Mouse (Mus musculus) MEL (cell line): ENCODE results near the gene Cpped1.

Experiments
- CTCF ChIP-seq, 3 experiments: IDR thresholded peaks in 2 of 3; conservative IDR thresholded peaks in 1 of 3; 2 replicates each; pipeline ENCODE4 v1.5.1; 2011 to 2012; ENCODE audit warnings: low read length in 3 of 3, low read depth in 2 of 3, mild to moderate bottlenecking in 2 of 3, improper control_type of control experiment in 1 of 3, inconsistent platforms in 1 of 3, mixed read lengths in 1 of 3, moderate library complexity in 1 of 3; ENCODE audit not compliant: control insufficient read depth in 1 of 3, insufficient read depth in 1 of 3, poor library complexity in 1 of 3, severe bottlenecking in 1 of 3
- E2F4 ChIP-seq: IDR thresholded peaks from 2 replicates; pipeline ENCODE4 v1.6.1; 2011; ENCODE audit warnings: low read depth, low read length, improper control_type of control experiment, borderline replicate concordance
- KAT2A ChIP-seq: conservative IDR thresholded peaks from 2 replicates; pipeline ENCODE4 v1.6.1; 2012; ENCODE audit warnings: low read depth, low read length, improper control_type of control experiment, inconsistent platforms
- MAFK ChIP-seq: IDR thresholded peaks from 2 replicates; pipeline ENCODE4 v1.6.1; 2011; ENCODE audit warnings: low read depth, mild to moderate bottlenecking, low read length, improper control_type of control experiment, borderline replicate concordance
- MAZ ChIP-seq: IDR thresholded peaks from 2 replicates; pipeline ENCODE4 v1.6.1; 2012; ENCODE audit warnings: low read depth, mild to moderate bottlenecking, inconsistent platforms, low read length, improper control_type of control experiment
- POLR2A ChIP-seq, 2 experiments: IDR thresholded peaks; 2 replicates each; pipeline ENCODE4 v1.6.1; 2011 to 2012; ENCODE audit warnings: low read length in 2 of 2, mild to moderate bottlenecking in 2 of 2, control low read depth in 1 of 2, improper control_type of control experiment in 1 of 2, low read depth in 1 of 2, moderate library complexity in 1 of 2; ENCODE audit not compliant: control insufficient read depth in 1 of 2, insufficient read depth in 1 of 2, poor library complexity in 1 of 2
- TCF12 ChIP-seq: IDR thresholded peaks from 2 replicates; pipeline ENCODE4 v1.6.1; 2014; ENCODE audit warnings: low read depth, mild to moderate bottlenecking, inconsistent platforms, low read length, improper control_type of control experiment, moderate library complexity
- USF1 ChIP-seq: IDR thresholded peaks from 2 replicates; pipeline ENCODE4 v1.6.1; 2014; ENCODE audit warnings: low read depth, mild to moderate bottlenecking, inconsistent platforms, low read length, improper control_type of control experiment, moderate library complexity
- USF2 ChIP-seq, 2 experiments: IDR thresholded peaks; 2 replicates each; pipeline ENCODE4 v1.6.1; 2011 to 2012; ENCODE audit warnings: improper control_type of control experiment in 2 of 2, low read length in 2 of 2, borderline replicate concordance in 1 of 2, inconsistent platforms in 1 of 2, low read depth in 1 of 2, mild to moderate bottlenecking in 1 of 2; ENCODE audit not compliant: insufficient read depth in 1 of 2

GRCm38 (mm10) chr16:11890186-11890585 lies 19.1 kb downstream of the Cpped1 start:
- no peak for TF ChIP-seq CTCF (IDR thresholded peaks at IDR 0.05 in 2 of 3, conservative IDR thresholded peaks at IDR 0.05 in 1 of 3; ENCODE audit: control insufficient read depth in 1 of 3, insufficient read depth in 1 of 3, low read depth in 2 of 3, low read length in 3 of 3, poor library complexity in 1 of 3, severe bottlenecking in 1 of 3)
- no peak for TF ChIP-seq MAFK
- no peak for TF ChIP-seq TCF12
- TF ChIP-seq MAZ, result no peak
- TF ChIP-seq USF2 (IDR thresholded peaks at IDR 0.05; ENCODE audit: borderline replicate concordance in 1 of 2, insufficient read depth in 1 of 2, low read depth in 1 of 2, low read length in 2 of 2), result no peak
- no peak for TF ChIP-seq KAT2A
- no peak for TF ChIP-seq E2F4
- no peak for TF ChIP-seq POLR2A (IDR thresholded peaks at IDR 0.05; ENCODE audit: control insufficient read depth in 1 of 2, insufficient read depth in 1 of 2, low read depth in 1 of 2, low read length in 2 of 2, poor library complexity in 1 of 2)
- TF ChIP-seq USF1, result no peak
